Mouse (Mus musculus): ENCODE measurements around the gene St6gal2. TPM values are rescaled to one million over a fixed set of nuclear protein-coding genes. Genes with fewer than 3 reads are reported as not detected.

The St6gal2 gene
- polyA plus RNA-seq, 1 experiment from 2014 or later, result 12.0 TPM

GRCm38 (mm10) chr17:55484108-55484870 is 39.1 kb downstream of the St6gal2 start:
- Histone ChIP-seq H3K27me3 (no peaks in the 10 kb centered on the region), H3K4me1 (no peaks in the 10 kb centered on the region), H3K36me3 (replicated peaks) (peaks cover 6% of the 10 kb centered on the region; the same call in 1 of the 2 replicates), H3K27ac (no peak overlapping the region), H3K9ac (no peak overlapping the region), H3K4me3 (replicated peaks) (no peak overlapping the region), H3K9me3 (no peaks in the 10 kb centered on the region), H3K4me2 (no peak overlapping the region)
- ATAC-seq (ENCODE audit: low FRiP score), result no peak
- WGBS, result 87% methylated on average over 7 of the region's 7 CpGs

- no peak overlapping the region for H3K9ac ChIP-seq
- 90% methylated on average over 7 of the region's 7 CpGs for WGBS
- no peaks in the 10 kb centered on the region for H3K36me3 ChIP-seq (replicated peaks)
- H3K4me2 ChIP-seq, result no peak overlapping the region
- no peak for ATAC-seq (ENCODE audit: low FRiP score)
- H3K4me1 ChIP-seq, result no peaks in the 10 kb centered on the region
- H3K27ac ChIP-seq, result no peak overlapping the region
- no peaks in the 10 kb centered on the region for H3K9me3 ChIP-seq
- H3K4me3 ChIP-seq (replicated peaks), result no peak overlapping the region
- no peaks in the 10 kb centered on the region for H3K27me3 ChIP-seq
Measured at GRCm38 (mm10) chr17:55531872-55532271, 86.7 kb downstream of the St6gal2 start.

- Histone ChIP-seq H3K9me3 (no peaks in the 10 kb centered on the region), H3K27ac (no peak overlapping the region), H3K36me3 (replicated peaks) (no peaks in the 10 kb centered on the region), H3K9ac (no peak overlapping the region), H3K4me3 (replicated peaks) (no peak overlapping the region), H3K4me2 (no peak overlapping the region), H3K4me1 (no peaks in the 10 kb centered on the region), H3K27me3 (no peaks in the 10 kb centered on the region)
- no peak for ATAC-seq (ENCODE audit: low FRiP score)
- 84% methylated on average over 1 of the region's 1 CpGs for WGBS
Measured at GRCm38 (mm10) chr17:55548476-55548875, 103.3 kb downstream of the St6gal2 start.

- Histone ChIP-seq H3K9ac (no peak overlapping the region), H3K4me1 (no peaks in the 10 kb centered on the region), H3K36me3 (replicated peaks) (no peaks in the 10 kb centered on the region), H3K4me3 (replicated peaks) (no peak overlapping the region), H3K27me3 (no peaks in the 10 kb centered on the region), H3K27ac (no peak overlapping the region), H3K4me2 (no peak overlapping the region), H3K9me3 (no peaks in the 10 kb centered on the region)
- 71% methylated on average over 2 of the region's 2 CpGs for WGBS
- ATAC-seq (ENCODE audit: low FRiP score), result no peak
Measured at GRCm38 (mm10) chr17:55561774-55562173, 116.6 kb downstream of the St6gal2 start.

Other genes starting within 250 kb of the St6gal2 start
- gene Vmn2r118, start 179.8 kb downstream of the St6gal2 start, polyA plus RNA-seq (2016; fragmentation: Nextera tagmentation; extraction: Ambion mirVana), result not detected in 2 replicates